9 mouse cellular contexts compared by ENCODE assay signal in the genomic region with DNA sequence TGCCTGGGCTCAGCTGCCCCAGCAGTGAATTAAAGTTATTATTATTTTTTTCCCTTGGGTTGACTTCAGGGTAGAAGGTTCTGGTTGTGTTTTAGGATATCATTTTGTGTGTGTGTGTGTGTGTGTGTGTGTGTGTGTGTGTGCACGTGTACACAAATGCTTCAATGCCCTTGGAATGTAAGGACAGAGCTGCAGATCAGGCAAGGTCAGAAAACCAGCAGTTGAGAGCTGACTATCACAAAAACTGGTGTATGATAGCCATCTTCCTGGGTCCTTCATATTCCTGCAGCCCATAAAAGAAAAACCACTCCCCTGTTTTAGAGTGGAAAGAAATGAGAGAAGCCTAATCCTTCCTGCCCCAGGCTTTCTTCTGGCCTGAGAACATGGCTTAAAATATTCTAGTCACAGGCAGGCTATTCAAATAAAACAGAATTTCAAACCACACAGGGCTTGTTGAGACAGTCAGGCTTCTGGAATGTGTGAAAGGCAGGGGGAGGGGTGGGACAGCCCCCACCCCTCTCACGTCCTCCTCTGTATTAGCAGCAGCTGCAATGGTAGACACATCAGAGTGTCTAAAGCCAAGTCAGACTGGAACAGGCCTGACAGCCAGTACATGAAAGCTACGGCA.
DNase-seq lines count a peak whose midpoint lies in the region; ATAC-seq lines count a peak whose summit lies in the region.
"Had no signal": no experiment of that assay in that cellular context is flagged by ENCODE, and none has a peak within 500 bp of the region (broad histone marks: within the 10 kb centered on the region; RNA-seq: fewer than 3 reads in every experiment).

No protein-coding gene starts in this region.

- H3K27me3 ChIP-seq in heart, embryonic 13.5 days (replicated peaks), result no peaks in the 10 kb centered on the region
- H3K27me3 ChIP-seq in hindbrain, embryonic 13.5 days, result no peaks in the 10 kb centered on the region
- no peaks in the 10 kb centered on the region for H3K27me3 ChIP-seq in midbrain, embryonic 15.5 days (replicated peaks)
- H3K27me3 ChIP-seq: liver, embryonic 15.5 days had no signal

- no peak for ATAC-seq in heart, embryonic 13.5 days (ENCODE audit: extremely low read depth, insufficient number of reproducible peaks, low FRiP score, low TSS enrichment)
- ATAC-seq in hindbrain, embryonic 13.5 days (ENCODE audit: low FRiP score), result peak; percentile 79
- ATAC-seq in midbrain, embryonic 15.5 days (replicated peaks), result peak; percentile 88

- no peak overlapping the region for H3K4me3 ChIP-seq in heart, embryonic 13.5 days
- no peak overlapping the region for H3K4me3 ChIP-seq in hindbrain, embryonic 13.5 days
- no peak overlapping the region for H3K4me3 ChIP-seq in midbrain, embryonic 15.5 days
- H3K4me3 ChIP-seq: liver, embryonic 15.5 days had no signal

- intact Hi-C loops in left cerebral cortex, postnatal 36 days (cut with DNase I), result no loop called here

- 0 out of 2 replicates have a peak overlapping the region, but pooled peaks have one; percentile 3 for H3K27ac ChIP-seq in heart, embryonic 13.5 days (replicated peaks)
- H3K27ac ChIP-seq in hindbrain, embryonic 13.5 days, result peak overlapping the region; percentile 74
- H3K27ac ChIP-seq in midbrain, embryonic 15.5 days, result peak overlapping the region; percentile 68
- H3K27ac ChIP-seq: liver, embryonic 15.5 days had no signal

- H3K36me3 ChIP-seq in heart, embryonic 13.5 days, result no peaks in the 10 kb centered on the region
- no peaks in the 10 kb centered on the region for H3K36me3 ChIP-seq in hindbrain, embryonic 13.5 days
- H3K36me3 ChIP-seq in midbrain, embryonic 15.5 days (replicated peaks), result no peaks in the 10 kb centered on the region
- H3K36me3 ChIP-seq: liver, embryonic 15.5 days had no signal

- H3K4me1 ChIP-seq in heart, embryonic 13.5 days, result peaks cover 12% of the 10 kb centered on the region
- H3K4me1 ChIP-seq in hindbrain, embryonic 13.5 days (replicated peaks), result peaks cover 22% of the 10 kb centered on the region
- peaks cover 18% of the 10 kb centered on the region for H3K4me1 ChIP-seq in midbrain, embryonic 15.5 days
- H3K4me1 ChIP-seq: liver, embryonic 15.5 days had no signal

- no peak for DNase-seq in heart, adult 18-20 months
- DNase-seq in brain, embryonic 18.5 days (ENCODE audit: low read depth, low spot score), result peak; percentile 39
- no peak for DNase-seq in MN1 (ENCODE audit: low spot score)
- DNase-seq in left cerebral cortex, postnatal 36 days (ENCODE audit: low spot score in 2 of 2), result no peak
- DNase-seq in B cell, adult 2 months, result no peak

- no peak overlapping the region for H3K4me2 ChIP-seq in heart, embryonic 13.5 days
- H3K4me2 ChIP-seq in hindbrain, embryonic 13.5 days, result no peak overlapping the region
- H3K4me2 ChIP-seq in midbrain, embryonic 15.5 days, result no peak overlapping the region
- H3K4me2 ChIP-seq: liver, embryonic 15.5 days had no signal

- no peak overlapping the region for H3K9ac ChIP-seq in heart, embryonic 13.5 days
- no peak overlapping the region for H3K9ac ChIP-seq in hindbrain, embryonic 13.5 days
- H3K9ac ChIP-seq in midbrain, embryonic 15.5 days, result no peak overlapping the region
- H3K9ac ChIP-seq: liver, embryonic 15.5 days had no signal

- WGBS in heart, embryonic 13.5 days, result 17% methylated on average over 3 of the region's 3 CpGs
- 23% methylated on average over 3 of the region's 3 CpGs for WGBS in hindbrain, embryonic 13.5 days
- 17% methylated on average over 3 of the region's 3 CpGs for WGBS in midbrain, embryonic 15.5 days

- H3K9me3 ChIP-seq in heart, embryonic 13.5 days, result no peaks in the 10 kb centered on the region
- no peaks in the 10 kb centered on the region for H3K9me3 ChIP-seq in hindbrain, embryonic 13.5 days
- H3K9me3 ChIP-seq in midbrain, embryonic 15.5 days, result no peaks in the 10 kb centered on the region
- H3K9me3 ChIP-seq: liver, embryonic 15.5 days had no signal

Comparison
In these comparisons a context has a peak if more than half of its experiments do, and no peak if none do; other contexts are left out.
1. H3K27ac ChIP-seq: peak in every context shown above with its lines; median percentile 74 in hindbrain, embryonic 13.5 days; 68 in midbrain, embryonic 15.5 days; 3 in heart, embryonic 13.5 days.